Mouse (Mus musculus) lung, postnatal 0 days (tissue): ENCODE data around the gene Lyrm1. TPM values are rescaled to one million over a fixed set of nuclear protein-coding genes. Genes with fewer than 3 reads are reported as not detected.
A peak's percentile ranks its signal among the peaks of the same experiment; 100 is the strongest.

ENCODE experiments used
- ATAC-seq: fragments of 200-750 bp; cut with Nextera tagmentation; 2 replicates; pipeline ENCODE4 v1.8.0; 2017; ENCODE audit warnings: moderate library complexity
- DNase-seq: peaks from one replicate; pipeline ENCODE4 v3.0.0-alpha.2; 2016; ENCODE audit warnings: low spot score
- H3K27ac ChIP-seq: fragments of 300-500 bp; sonication (generic); 2 replicates; pipeline ENCODE4 v1.5.1; 2014; ENCODE audit warnings: antibody characterized with exemption, mild to moderate bottlenecking, low read length, mixed read lengths
- H3K27me3 ChIP-seq: fragments of 300-500 bp; sonication (generic); replicated peaks from 2 replicates; pipeline ENCODE4 v1.6.1; 2014; ENCODE audit warnings: low read length, mixed read lengths; ENCODE audit not compliant: insufficient read depth
- H3K36me3 ChIP-seq: fragments of 300-500 bp; sonication (generic); 2 replicates; pipeline ENCODE4 v1.6.1; 2014; ENCODE audit warnings: low read length, mixed read lengths; ENCODE audit not compliant: insufficient read depth
- H3K4me1 ChIP-seq: fragments of 300-500 bp; sonication (generic); 2 replicates; pipeline ENCODE4 v1.6.1; 2014; ENCODE audit warnings: antibody characterized with exemption, low read depth, low read length, mixed read lengths; ENCODE audit not compliant: insufficient read depth
- H3K4me2 ChIP-seq: fragments of 300-500 bp; sonication (generic); replicated peaks from 2 replicates; pipeline ENCODE4 v1.6.1; 2014; ENCODE audit warnings: low read depth, mild to moderate bottlenecking, low read length, moderate library complexity, mixed read lengths
- H3K4me3 ChIP-seq: fragments of 300-500 bp; sonication (generic); 2 replicates; pipeline ENCODE4 v1.5.1; 2014; ENCODE audit warnings: low read depth, low read length
- H3K9ac ChIP-seq: fragments of 300-500 bp; sonication (generic); replicated peaks from 2 replicates; pipeline ENCODE4 v1.6.1; 2014; ENCODE audit warnings: low read depth, mild to moderate bottlenecking
- H3K9me3 ChIP-seq: fragments of 300-500 bp; sonication (generic); 2 replicates; pipeline ENCODE4 v1.6.1; 2016; ENCODE audit warnings: low read length, mixed read lengths
- CTCF ChIP-seq: IDR thresholded peaks from 2 replicates; pipeline ENCODE4 v1.5.1; 2016; ENCODE audit warnings: antibody characterized with exemption, mild to moderate bottlenecking
- EP300 ChIP-seq: IDR thresholded peaks from 2 replicates; pipeline ENCODE4 v1.6.1; 2016; ENCODE audit warnings: antibody characterized with exemption, mild to moderate bottlenecking, control low read depth
- WGBS: fragments of 180-500 bp; shearing (Covaris S2); extraction: QIAGEN DNeasy Blood & Tissue Kit; methylation state at CpG from one replicate; pipeline ENCODE4 v1.1.7; 2014; 5-methylcytosine and 5-hydroxymethylcytosine counted together
- polyA plus RNA-seq: library from polyadenylated mRNA; unstranded; fragments of >200 nt; fragmentation: Nextera tagmentation; extraction: Ambion mirVana; gene quantifications from 2 replicates; pipeline ENCODE4 v1.2.1, GENCODE M21; 2015

Gene Lyrm1
- polyA plus RNA-seq, 1 experiment from 2014 or later = 7.7 TPM

GRCm38 (mm10) chr7:119985279-119985912 is 89.7 kb downstream of the Lyrm1 start:
- TF ChIP-seq CTCF = no peak
- no peak for TF ChIP-seq EP300
- H3K4me3 ChIP-seq = no peak overlapping the region
- no peaks in the 10 kb centered on the region for H3K4me1 ChIP-seq
- ATAC-seq (no peak), DNase-seq (peak; percentile 34)
- H3K9ac ChIP-seq = no peak overlapping the region
- H3K9me3 ChIP-seq = no peaks in the 10 kb centered on the region
- no peak overlapping the region for H3K27ac ChIP-seq
- H3K36me3 ChIP-seq = no peaks in the 10 kb centered on the region
- 29% methylated on average over 3 of the region's 3 CpGs for WGBS
- no peaks in the 10 kb centered on the region for H3K27me3 ChIP-seq
- H3K4me2 ChIP-seq = no peak overlapping the region

- ATAC-seq = no peak
- no peak overlapping the region for H3K4me2 ChIP-seq
- 71% methylated on average over 6 of the region's 6 CpGs for WGBS
- H3K9ac ChIP-seq = no peak overlapping the region
- H3K4me3 ChIP-seq = no peak overlapping the region
- DNase-seq = no peak
- H3K9me3 ChIP-seq = no peaks in the 10 kb centered on the region
- TF ChIP-seq CTCF (no peak), EP300 (no peak)
- no peaks in the 10 kb centered on the region for H3K36me3 ChIP-seq
- H3K4me1 ChIP-seq = no peaks in the 10 kb centered on the region
- H3K27ac ChIP-seq = no peak overlapping the region
- H3K27me3 ChIP-seq = no peaks in the 10 kb centered on the region
These were observed 101.4 kb downstream of the Lyrm1 start for GRCm38 (mm10) chr7:119997066-119997465.

Other genes with a start within 250 kb of the Lyrm1 start
- gene Acsm4, start 205.8 kb upstream of the Lyrm1 start, polyA plus RNA-seq = not detected in 2 replicates
- 28.5 and 30.4 TPM in 2 replicates for gene Thumpd1, start 175.1 kb upstream of the Lyrm1 start, polyA plus RNA-seq
- 0.15 TPM in 1 of 2 replicates, not detected in the other for gene Acsm3, start 134.9 kb upstream of the Lyrm1 start, polyA plus RNA-seq
- gene Rexo5, start 101.9 kb upstream of the Lyrm1 start, polyA plus RNA-seq = 8.3 and 9.2 TPM in 2 replicates
- gene Eri2, start 101.8 kb upstream of the Lyrm1 start, polyA plus RNA-seq = 4.9 and 5.7 TPM in 2 replicates
- 7.7 and 8.6 TPM in 2 replicates for gene Dcun1d3, start 437 bp downstream of the Lyrm1 start, polyA plus RNA-seq
- 2.9 and 3.2 TPM in 2 replicates for gene Dnah3, start 199.4 kb downstream of the Lyrm1 start, polyA plus RNA-seq
- 75.5 and 79.4 TPM in 2 replicates for gene Tmem159, start 206.5 kb downstream of the Lyrm1 start, polyA plus RNA-seq
- not detected in 2 replicates for gene Zp2, start 249.4 kb downstream of the Lyrm1 start, polyA plus RNA-seq